Mouse (Mus musculus) heart, embryonic 15.5 days (tissue): ENCODE measurements around the gene Kbtbd12. TPM values are rescaled to one million over a fixed set of nuclear protein-coding genes. Genes with fewer than 3 reads are reported as not detected.

ENCODE experiments used
- polyA plus RNA-seq: library from polyadenylated mRNA; unstranded; fragments of >200 nt; fragmentation: Nextera tagmentation; extraction: Ambion mirVana; gene quantifications from 2 replicates; pipeline ENCODE4 v1.2.1, GENCODE M21; 2015

Gene Kbtbd12
- polyA plus RNA-seq, 1 experiment from 2014 or later = 25.5 TPM

Other genes starting within 250 kb of the Kbtbd12 start
- gene Eefsec, start 191.4 kb downstream of the Kbtbd12 start, polyA plus RNA-seq = 16.4 and 19.6 TPM in 2 replicates
- 63.3 and 85.2 TPM in 2 replicates for gene Ruvbl1, start 172.5 kb downstream of the Kbtbd12 start, polyA plus RNA-seq
- gene Sec61a1, start 119.0 kb downstream of the Kbtbd12 start, polyA plus RNA-seq = 145 and 179 TPM in 2 replicates
- 35.9 and 44.4 TPM in 2 replicates for gene Mgll, start 86.5 kb upstream of the Kbtbd12 start, polyA plus RNA-seq
- gene Abtb1, start 204.0 kb upstream of the Kbtbd12 start, polyA plus RNA-seq = 21.7 and 27.3 TPM in 2 replicates
- 42.5 and 52.5 TPM in 2 replicates for gene Podxl2, start 237.1 kb upstream of the Kbtbd12 start, polyA plus RNA-seq